ENCODE assay signal across 19 mouse cellular contexts in the genomic region with DNA sequence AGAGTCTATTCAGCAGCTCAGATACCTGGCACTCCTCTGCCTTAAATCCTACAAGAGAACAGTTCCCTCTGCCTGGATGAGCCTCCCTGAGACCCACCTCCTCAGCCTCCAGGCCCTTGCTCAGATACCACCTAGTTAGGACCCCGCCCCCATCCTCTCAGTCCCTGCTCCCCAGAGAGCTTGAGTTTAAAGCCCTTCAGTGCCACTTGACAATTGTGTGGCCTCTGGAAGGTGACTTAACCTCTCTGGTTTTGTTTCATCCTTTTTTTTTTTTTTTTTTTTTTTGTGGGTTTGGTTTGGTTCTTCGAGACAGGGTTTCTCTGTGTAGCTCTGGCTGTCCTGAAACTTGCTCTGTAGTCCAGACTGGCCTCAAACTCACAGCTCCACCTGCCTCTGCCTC.
"Had no signal": no experiment of that assay in that cellular context is flagged by ENCODE, and none has a peak within 500 bp of the region (broad histone marks: within the 10 kb centered on the region; RNA-seq: fewer than 3 reads in every experiment).

No protein-coding gene starts in this region.

- H3K27me3 ChIP-seq: limb, embryonic 13.5 days; megakaryocyte, embryonic 14.5 days; midbrain, embryonic 13.5 days; neural tube, embryonic 12.5 days; neural tube, embryonic 15.5 days had no signal

- H3K4me3 ChIP-seq: limb, embryonic 10.5 days; limb, embryonic 13.5 days; liver, embryonic 15.5 days; midbrain, embryonic 10.5 days; midbrain, embryonic 13.5 days; neural tube, embryonic 12.5 days; neural tube, embryonic 15.5 days had no signal

- H3K27ac ChIP-seq: limb, embryonic 13.5 days; midbrain, embryonic 10.5 days; midbrain, embryonic 13.5 days; neural tube, embryonic 12.5 days; neural tube, embryonic 15.5 days; stomach, postnatal 0 days had no signal

- DNase-seq: kidney, adult 18-20 months; kidney, adult 9 months; kidney, postnatal 14 days; kidney, postnatal 4 days; lung, adult 2 months; lung, postnatal 10 days; lung, postnatal 36 days; thymus, adult 2 months; thymus, postnatal 14 days had no signal

- H3K4me2 ChIP-seq: limb, embryonic 13.5 days; liver, embryonic 15.5 days; midbrain, embryonic 13.5 days; neural tube, embryonic 12.5 days; neural tube, embryonic 15.5 days had no signal

- H3K9ac ChIP-seq: limb, embryonic 13.5 days; liver, embryonic 15.5 days; midbrain, embryonic 13.5 days; neural tube, embryonic 12.5 days; neural tube, embryonic 15.5 days had no signal

- H3K36me3 ChIP-seq: limb, embryonic 13.5 days; liver, embryonic 15.5 days; midbrain, embryonic 10.5 days; midbrain, embryonic 13.5 days; neural tube, embryonic 12.5 days; neural tube, embryonic 15.5 days had no signal

- H3K9me3 ChIP-seq: limb, embryonic 10.5 days; limb, embryonic 13.5 days; liver, embryonic 15.5 days; megakaryocyte, embryonic 14.5 days; midbrain, embryonic 10.5 days; midbrain, embryonic 13.5 days; neural tube, embryonic 12.5 days; neural tube, embryonic 15.5 days had no signal

- ATAC-seq: intestine, embryonic 16.5 days; midbrain, embryonic 13.5 days had no signal
